Mouse (Mus musculus): ENCODE measurements around the gene Cnih2.

Cnih2 gene

GRCm38 (mm10) chr19:5067040-5067799 lies 31.1 kb downstream of the Cnih2 start:
- no peak for DNase-seq

- no peak for DNase-seq
Observed at GRCm38 (mm10) chr19:5065104-5065503, 33.2 kb downstream of the Cnih2 start.

DNA sequence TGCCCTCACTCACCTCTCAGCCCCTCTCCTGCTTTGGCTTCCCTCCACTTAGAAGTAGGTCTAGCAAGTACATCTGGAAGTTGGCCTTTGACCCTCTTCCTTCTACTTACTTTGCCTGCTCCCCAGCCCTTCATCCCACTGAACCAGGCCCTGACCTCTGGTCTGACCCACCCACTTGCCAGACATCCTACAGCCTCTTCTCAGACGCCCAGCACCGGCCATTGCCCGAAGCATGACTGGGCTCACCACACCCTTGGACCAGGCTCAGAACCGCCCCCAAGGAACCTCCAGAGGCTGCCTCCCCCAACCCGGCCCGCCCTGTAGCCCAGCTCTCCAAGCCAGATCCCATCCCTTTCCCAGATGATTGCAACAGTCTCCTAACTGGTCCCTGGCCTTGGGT lies 35.9 kb downstream of the Cnih2 start:
- DNase-seq = no peak

GRCm38 (mm10) chr19:5062041-5062440 lies 36.3 kb downstream of the Cnih2 start:
- no peak for DNase-seq

GRCm38 (mm10) chr19:5060365-5061330 lies 37.7 kb downstream of the Cnih2 start:
- no peak for DNase-seq

DNA sequence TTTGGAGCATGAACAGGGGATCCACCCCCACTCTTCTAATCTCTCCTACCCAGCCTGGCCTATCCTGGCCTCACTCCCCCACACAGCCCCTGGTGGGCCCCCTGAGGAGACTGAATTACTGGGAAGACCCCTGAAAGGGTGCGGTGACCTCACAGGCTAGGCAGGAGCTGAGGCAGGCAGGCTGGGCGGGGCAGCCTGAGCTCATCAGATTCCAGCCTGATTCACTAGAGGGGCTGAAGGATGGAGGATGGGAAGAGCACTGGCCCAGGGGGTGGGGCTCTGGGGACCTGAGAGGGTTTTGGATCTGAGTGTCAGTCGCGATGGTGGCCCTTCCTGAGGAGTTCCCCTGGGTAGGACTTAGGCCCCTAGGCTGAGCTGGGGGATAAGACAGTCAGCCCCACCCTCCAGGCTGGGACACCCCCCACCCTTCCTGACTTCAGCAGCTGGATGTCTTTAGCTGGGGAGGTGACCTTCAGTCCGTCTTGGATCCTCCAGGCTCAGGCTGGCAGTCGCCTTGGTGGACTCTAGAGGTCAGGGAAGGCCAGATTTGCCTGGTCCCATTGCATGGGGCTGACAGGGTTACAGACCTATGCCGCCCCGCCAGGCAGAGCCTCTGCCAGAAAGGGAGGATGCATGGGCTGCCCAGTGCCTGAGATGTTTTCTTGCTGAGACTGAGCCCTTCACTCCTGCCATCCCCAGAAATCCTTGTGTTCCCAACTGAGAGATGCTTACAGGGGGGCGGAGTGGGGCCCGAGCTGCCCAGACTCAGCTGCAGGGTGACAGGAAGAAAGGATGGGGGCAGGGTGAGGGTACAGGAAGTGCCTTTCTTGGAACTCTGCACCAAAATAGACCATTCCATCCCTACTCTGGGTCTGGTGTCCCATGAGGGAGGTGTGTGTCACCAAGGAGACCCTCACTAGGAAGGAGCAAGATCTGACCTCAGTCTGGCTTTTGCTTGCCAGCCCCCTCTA lies 39.2 kb downstream of the Cnih2 start:
- DNase-seq = no peak

- no peak for DNase-seq
Observed at GRCm38 (mm10) chr19:5057876-5058775, 40.2 kb downstream of the Cnih2 start.

DNA sequence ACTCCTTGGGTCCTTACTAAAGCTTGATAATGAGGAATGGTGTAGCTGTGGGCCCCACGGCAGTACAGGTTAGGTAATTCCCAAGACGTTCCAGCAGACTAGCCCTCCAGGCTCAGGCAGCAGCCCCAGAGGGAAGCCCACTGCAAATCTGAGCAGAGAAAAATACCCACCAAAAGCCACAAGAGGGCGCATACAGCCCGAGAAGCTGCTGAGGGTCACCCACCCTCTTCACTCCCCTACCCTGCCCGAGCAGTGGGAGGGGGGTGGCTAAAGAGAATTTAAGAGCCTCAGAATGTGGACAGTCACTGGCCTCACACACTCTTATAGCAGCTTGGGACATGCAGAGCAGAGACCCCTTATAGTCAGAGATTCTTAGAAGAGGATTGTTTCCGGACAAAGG lies 42.1 kb downstream of the Cnih2 start:
- no peak for DNase-seq

- DNase-seq = peak; percentile 37 to 41
Observed at GRCm38 (mm10) chr19:5053909-5054308, 44.4 kb downstream of the Cnih2 start.

GRCm38 (mm10) chr19:5052853-5053252 lies 45.5 kb downstream of the Cnih2 start:
- DNase-seq = no peak

- DNase-seq = no peak
Observed at GRCm38 (mm10) chr19:5052166-5052822, 46.0 kb downstream of the Cnih2 start.

DNA sequence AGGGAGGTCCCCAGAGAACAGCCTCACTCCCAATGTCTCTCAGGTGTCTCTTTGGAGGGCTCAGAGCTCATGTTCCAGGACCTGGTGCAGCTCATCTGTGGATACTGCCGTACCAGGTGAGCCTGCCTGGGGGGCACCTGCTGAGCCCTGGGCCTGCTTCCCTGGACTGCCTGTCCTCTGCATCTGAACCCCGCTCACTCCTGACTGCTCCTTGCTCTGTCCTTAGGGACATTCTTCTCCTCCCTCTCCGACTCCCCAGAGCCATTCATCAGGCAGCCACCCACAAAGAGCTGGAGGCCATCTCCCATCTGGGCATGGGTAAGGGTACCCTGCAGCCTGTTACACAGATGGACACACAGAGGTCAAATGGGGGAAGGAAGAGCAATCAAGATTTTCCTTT lies 46.8 kb downstream of the Cnih2 start:
- DNase-seq = no peak

- DNase-seq = no peak
Observed at GRCm38 (mm10) chr19:5051031-5051430, 47.3 kb downstream of the Cnih2 start.

- DNase-seq = no peak
Observed at GRCm38 (mm10) chr19:5050047-5050905, 48.0 kb downstream of the Cnih2 start, which contains the start of gene Rin1. Gene Rin1 (plus strand): TSS chr19:5050481.

DNA sequence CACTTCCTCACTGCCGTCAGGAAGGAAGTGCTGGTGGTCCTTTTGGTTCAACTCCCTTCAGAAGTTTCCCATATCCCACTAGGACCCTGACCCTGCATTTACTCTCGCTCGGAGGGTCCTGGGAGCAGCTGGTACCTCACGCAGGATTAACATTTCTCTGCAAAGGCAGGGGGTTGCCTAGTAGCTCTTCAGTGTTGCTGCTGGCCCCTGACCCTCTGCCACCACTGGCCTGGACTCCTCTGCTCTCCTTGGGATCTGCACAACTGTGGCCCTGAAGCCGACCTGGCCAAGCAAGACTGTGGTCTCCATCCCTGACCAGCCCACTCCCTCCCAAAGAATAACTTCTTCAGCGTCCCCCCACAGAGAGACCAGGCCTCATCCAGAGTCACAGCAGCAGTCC lies 49.0 kb downstream of the Cnih2 start:
- no peak for DNase-seq

DNA sequence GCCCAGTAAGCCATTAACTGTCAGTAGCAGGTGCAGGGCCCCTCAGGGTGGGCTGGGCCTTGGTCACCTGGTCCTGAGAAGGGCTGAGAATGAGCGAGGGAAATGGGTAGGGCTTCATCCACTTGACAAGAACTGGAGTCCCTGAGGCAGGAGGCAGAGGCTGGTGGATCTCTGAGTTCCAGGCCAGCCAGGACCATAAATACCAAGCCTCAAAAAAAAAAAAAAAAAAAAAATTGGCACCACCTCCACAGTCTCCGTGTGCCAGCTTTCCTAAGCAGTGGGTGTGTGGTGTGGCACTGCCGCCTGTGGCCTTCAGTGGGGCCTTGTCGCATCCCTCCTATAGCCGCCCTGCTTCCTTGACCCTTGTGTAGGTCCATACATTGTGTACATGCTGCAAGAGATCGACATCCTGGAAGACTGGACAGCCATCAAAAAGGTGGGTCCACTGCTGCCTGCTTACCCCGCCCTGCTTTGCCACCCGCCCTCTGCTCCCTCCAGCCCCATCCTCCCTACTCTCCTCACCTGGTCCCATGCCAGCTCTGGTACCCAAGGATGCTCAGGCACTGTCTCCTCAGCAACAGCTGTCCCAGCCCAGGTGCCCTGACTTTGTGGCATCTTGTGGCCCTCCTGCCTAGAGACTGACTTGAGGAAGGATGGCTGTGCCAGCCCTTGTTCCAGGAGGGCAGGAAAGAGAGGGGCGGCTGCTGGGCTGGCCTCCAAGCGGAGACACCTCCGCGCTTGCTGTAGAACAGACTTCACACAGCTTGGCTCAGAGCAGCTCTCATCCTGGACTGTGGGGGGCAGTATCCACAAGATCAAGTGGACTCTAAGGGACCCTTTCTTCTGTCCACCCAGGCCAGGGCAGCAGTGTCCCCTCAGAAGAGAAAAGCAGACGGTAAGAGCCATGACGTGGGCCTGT lies 49.9 kb downstream of the Cnih2 start:
- no peak for DNase-seq

DNA sequence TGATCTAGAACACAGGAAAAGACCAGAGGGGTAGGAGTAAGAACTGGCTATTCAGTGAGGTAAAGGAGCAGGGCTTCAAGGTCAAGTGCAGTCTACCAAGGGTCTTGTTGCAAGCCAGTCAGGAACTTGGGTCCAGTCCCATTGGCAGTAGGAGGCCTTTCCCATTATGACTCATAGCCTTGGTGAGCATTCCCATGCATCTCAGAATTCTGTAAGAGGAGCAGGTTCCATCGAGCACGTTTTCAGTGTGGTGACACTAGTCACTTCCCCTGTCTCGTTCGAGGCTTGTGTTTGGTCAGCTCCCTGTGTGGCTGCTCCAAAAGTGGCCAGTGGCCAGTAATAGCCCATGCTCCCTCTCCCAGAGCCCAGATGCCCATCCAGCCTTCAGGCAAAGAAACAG lies 52.8 kb downstream of the Cnih2 start:
- no peak for DNase-seq
